Mouse (Mus musculus): ENCODE measurements around the gene Rhbdd1. TPM values are rescaled to one million over a fixed set of nuclear protein-coding genes. Genes with fewer than 3 reads are reported as not detected.

Rhbdd1 gene
- total and polyA plus RNA-seq, 3 experiments, result 12.6 to 21.8 (median 19.8) TPM

DNA sequence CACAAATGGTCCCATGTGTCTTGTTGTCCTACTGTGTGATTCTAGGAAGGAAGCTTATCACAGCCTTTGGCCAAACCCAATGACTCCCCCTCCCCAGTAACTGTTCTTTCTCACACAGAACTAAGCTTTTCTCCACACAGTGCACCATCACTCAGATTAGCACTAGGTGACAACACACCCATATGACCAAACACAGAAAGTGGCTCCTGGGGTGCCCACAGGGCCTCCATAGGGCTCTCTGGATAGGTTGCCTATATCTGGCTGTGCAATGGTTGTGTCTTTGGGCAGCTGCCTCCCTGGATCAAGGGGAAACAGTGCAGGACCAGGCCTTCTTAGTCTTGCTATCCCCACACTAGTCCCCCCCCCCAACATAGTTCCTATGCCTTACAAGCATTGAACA is 157.2 kb downstream of the Rhbdd1 start:
- H3K9ac ChIP-seq (ENCODE audit: insufficient read depth, low read depth), result no peak overlapping the region
- DNase-seq (ENCODE audit: extremely low read depth), result no peak
- no peaks in the 10 kb centered on the region for H3K27me3 ChIP-seq (replicated peaks)
- no peak overlapping the region for H3K4me3 ChIP-seq (replicated peaks in 1 of 3; ENCODE audit: low read depth in 2 of 3, low read length in 2 of 3, poor library complexity in 1 of 3)
- no peak for TF ChIP-seq ZKSCAN1 (IDR thresholded peaks at IDR 0.05; ENCODE audit: borderline replicate concordance, low read depth, low read length)
- H3K4me2 ChIP-seq (ENCODE audit: insufficient read depth, low read depth, poor library complexity, severe bottlenecking), result no peak overlapping the region
- H3K4me1 ChIP-seq (ENCODE audit: control insufficient read depth in 1 of 2, insufficient read depth in 2 of 2), result peaks cover 0 to 12% of the 10 kb centered on the region in 2 experiments; a peak in 2 of 4 replicates
- dilution Hi-C loops (cut with MboI; ENCODE audit: extremely low pct_ligation_motif_present, extremely low pct_unique_long_range_greater_than_20kb, low sequenced_read_pairs), result no loop called here
- no peaks in the 10 kb centered on the region for H3K36me3 ChIP-seq (replicated peaks in 1 of 2; ENCODE audit: control insufficient read depth in 1 of 2, insufficient read depth in 1 of 2, low read length in 1 of 2)
- no peaks in the 10 kb centered on the region for H3K9me3 ChIP-seq (replicated peaks; ENCODE audit: low read length)
- no peaks in the 10 kb centered on the region for H3K79me2 ChIP-seq (replicated peaks; ENCODE audit: control insufficient read depth, extremely low read depth, insufficient read depth, poor library complexity, severe bottlenecking)
- H3K27ac ChIP-seq (ENCODE audit: insufficient read depth, low read depth), result no peak overlapping the region
- in situ Hi-C loops (cut with MboI; ENCODE audit: low pct_ligation_motif_present, low pct_unique_long_range_greater_than_20kb, low sequenced_read_pairs), result no loop called here

DNA sequence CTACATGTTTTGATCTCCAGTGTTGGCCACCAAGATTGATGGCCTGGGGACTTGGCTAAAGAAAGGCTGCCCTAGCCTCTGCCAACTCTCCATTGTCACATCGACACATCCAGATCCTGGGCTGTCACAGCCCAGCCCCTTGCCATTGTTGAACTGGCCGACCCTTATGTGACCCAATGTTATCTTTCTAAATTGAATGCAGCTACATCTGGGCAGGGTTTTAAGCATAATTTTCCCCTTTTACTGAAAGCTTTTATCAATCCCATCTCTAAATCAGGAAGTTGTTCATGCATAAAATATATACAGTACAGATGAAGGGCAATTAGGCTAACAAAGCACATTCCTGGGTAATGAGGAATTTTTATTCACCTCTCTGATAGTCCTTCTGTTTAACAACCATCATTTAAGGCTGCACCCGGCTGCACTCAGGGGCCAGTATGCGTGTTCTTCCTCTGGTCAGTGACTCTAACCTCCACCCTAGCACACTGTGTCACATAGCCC is 158.3 kb downstream of the Rhbdd1 start:
- no peaks in the 10 kb centered on the region for H3K36me3 ChIP-seq (replicated peaks in 1 of 2; ENCODE audit: control insufficient read depth in 1 of 2, insufficient read depth in 1 of 2, low read length in 1 of 2)
- H3K9me3 ChIP-seq (replicated peaks; ENCODE audit: low read length), result no peaks in the 10 kb centered on the region
- dilution Hi-C loops (cut with MboI; ENCODE audit: extremely low pct_ligation_motif_present, extremely low pct_unique_long_range_greater_than_20kb, low sequenced_read_pairs), result no loop called here
- H3K4me3 ChIP-seq (replicated peaks in 1 of 3; ENCODE audit: low read depth in 2 of 3, low read length in 2 of 3, poor library complexity in 1 of 3), result no peak overlapping the region
- TF ChIP-seq POLR2AphosphoS2 (IDR thresholded peaks at IDR 0.05; ENCODE audit: low read depth, low read length), result no peak
- no peak overlapping the region for H3K9ac ChIP-seq (ENCODE audit: insufficient read depth, low read depth)
- H3K4me2 ChIP-seq (ENCODE audit: insufficient read depth, low read depth, poor library complexity, severe bottlenecking), result no peak overlapping the region
- H3K4me1 ChIP-seq (ENCODE audit: control insufficient read depth in 1 of 2, insufficient read depth in 2 of 2), result peaks cover 0 to 2% of the 10 kb centered on the region in 2 experiments; a peak in 2 of 4 replicates
- H3K27me3 ChIP-seq (replicated peaks), result no peaks in the 10 kb centered on the region
- no peaks in the 10 kb centered on the region for H3K79me2 ChIP-seq (replicated peaks; ENCODE audit: control insufficient read depth, extremely low read depth, insufficient read depth, poor library complexity, severe bottlenecking)
- in situ Hi-C loops (cut with MboI; ENCODE audit: low pct_ligation_motif_present, low pct_unique_long_range_greater_than_20kb, low sequenced_read_pairs), result no loop called here
- H3K27ac ChIP-seq (ENCODE audit: insufficient read depth, low read depth), result no peak overlapping the region
- no peak for DNase-seq (ENCODE audit: extremely low read depth)

DNA sequence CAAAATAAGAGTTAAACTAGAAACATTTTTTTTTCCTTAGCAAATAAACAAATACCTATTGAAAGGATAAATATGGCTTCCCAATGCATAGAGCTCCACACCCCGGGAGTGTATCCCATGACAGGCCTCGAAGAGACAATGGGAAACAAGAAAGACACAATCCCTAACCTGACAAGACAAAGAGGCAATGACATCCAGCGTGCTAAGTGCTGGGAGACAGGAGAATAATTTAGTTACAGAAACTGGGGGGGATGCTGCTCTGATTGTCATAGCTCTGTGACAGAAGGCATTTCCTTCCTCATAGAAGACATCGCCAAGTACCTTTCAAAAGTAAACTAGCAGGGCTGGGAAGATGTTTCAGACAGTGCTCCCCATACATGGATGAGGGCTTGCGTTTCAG is 159.0 kb downstream of the Rhbdd1 start:
- Histone ChIP-seq H3K4me2 (ENCODE audit: insufficient read depth, low read depth, poor library complexity, severe bottlenecking) (no peak overlapping the region), H3K9ac (ENCODE audit: insufficient read depth, low read depth) (no peak overlapping the region), H3K36me3 (replicated peaks in 1 of 2; ENCODE audit: control insufficient read depth in 1 of 2, insufficient read depth in 1 of 2, low read length in 1 of 2) (no peaks in the 10 kb centered on the region), H3K27ac (ENCODE audit: insufficient read depth, low read depth) (no peak overlapping the region), H3K27me3 (replicated peaks) (no peaks in the 10 kb centered on the region), H3K79me2 (replicated peaks; ENCODE audit: control insufficient read depth, extremely low read depth, insufficient read depth, poor library complexity, severe bottlenecking) (no peaks in the 10 kb centered on the region), H3K4me1 (ENCODE audit: control insufficient read depth in 1 of 2, insufficient read depth in 2 of 2) (no peaks in the 10 kb centered on the region), H3K9me3 (replicated peaks; ENCODE audit: low read length) (no peaks in the 10 kb centered on the region), H3K4me3 (replicated peaks in 1 of 3; ENCODE audit: low read depth in 2 of 3, low read length in 2 of 3, poor library complexity in 1 of 3) (no peak overlapping the region)
- no peak for DNase-seq (ENCODE audit: extremely low read depth)
- in situ Hi-C loops (cut with MboI; ENCODE audit: low pct_ligation_motif_present, low pct_unique_long_range_greater_than_20kb, low sequenced_read_pairs), result no loop called here
- no peak for TF ChIP-seq CTCF (conservative IDR thresholded peaks at IDR 0.05 in 1 of 2, IDR thresholded peaks at IDR 0.05 in 1 of 2; ENCODE audit: low read depth in 2 of 2, low read length in 2 of 2)
- TF ChIP-seq ETS1 (conservative IDR thresholded peaks at IDR 0.05; ENCODE audit: low read depth, low read length), result no peak
- TF ChIP-seq MEF2A (IDR thresholded peaks at IDR 0.05; ENCODE audit: borderline replicate concordance, low read depth, low read length), result no peak
- no peak for TF ChIP-seq USF2 (conservative IDR thresholded peaks at IDR 0.05; ENCODE audit: low read depth, low read length)
- TF ChIP-seq PAX5 (IDR thresholded peaks at IDR 0.05; ENCODE audit: low read length), result no peak
- TF ChIP-seq RCOR1 (conservative IDR thresholded peaks at IDR 0.05; ENCODE audit: low read depth, low read length), result no peak
- TF ChIP-seq CHD2 (IDR thresholded peaks at IDR 0.05; ENCODE audit: low read length), result no peak
- TF ChIP-seq JUND (conservative IDR thresholded peaks at IDR 0.05; ENCODE audit: low read depth, low read length), result no peak
- TF ChIP-seq POLR2AphosphoS2 (IDR thresholded peaks at IDR 0.05; ENCODE audit: low read depth, low read length), result no peak
- no peak for TF ChIP-seq ELF1 (IDR thresholded peaks at IDR 0.05; ENCODE audit: low read depth, low read length)
- no peak for TF ChIP-seq MYC (IDR thresholded peaks at IDR 0.05; ENCODE audit: low read depth, low read length)
- TF ChIP-seq ZKSCAN1 (IDR thresholded peaks at IDR 0.05; ENCODE audit: borderline replicate concordance, low read depth, low read length), result no peak
- TF ChIP-seq RAD21 (IDR thresholded peaks at IDR 0.05; ENCODE audit: low read depth, low read length), result no peak
- no peak for TF ChIP-seq TCF12 (IDR thresholded peaks at IDR 0.05; ENCODE audit: low read depth, low read length)
- TF ChIP-seq E2F4 (IDR thresholded peaks at IDR 0.05; ENCODE audit: insufficient replicate concordance, low read depth, low read length), result no peak
- no peak for TF ChIP-seq MAZ (IDR thresholded peaks at IDR 0.05; ENCODE audit: low read depth, low read length)
- dilution Hi-C loops (cut with MboI; ENCODE audit: extremely low pct_ligation_motif_present, extremely low pct_unique_long_range_greater_than_20kb, low sequenced_read_pairs), result no loop called here
